Mouse (Mus musculus): ENCODE measurements around the gene Gm1330. TPM values are rescaled to one million over a fixed set of nuclear protein-coding genes. Genes with fewer than 3 reads are reported as not detected.
"Not testable (repeated sequence)": the region's sequence is repeated elsewhere in the genome, so short reads cannot be mapped to it uniquely, and the experiment has no call there.

Gene Gm1330
- total RNA-seq (2021): not detected
- long read RNA-seq, experiment 1: 0 reads
- long read RNA-seq, experiment 2: 0 reads

GRCm38 (mm10) chr2:149003151-149003550 lies at the start of gene Gm1330:
Gm1330 (minus strand) TSS chr2:149003251.
- DNase-seq (ENCODE audit: low spot score in 2 of 2): no peak
- intact Hi-C loops (cut with DNase I): no loop called here

DNA sequence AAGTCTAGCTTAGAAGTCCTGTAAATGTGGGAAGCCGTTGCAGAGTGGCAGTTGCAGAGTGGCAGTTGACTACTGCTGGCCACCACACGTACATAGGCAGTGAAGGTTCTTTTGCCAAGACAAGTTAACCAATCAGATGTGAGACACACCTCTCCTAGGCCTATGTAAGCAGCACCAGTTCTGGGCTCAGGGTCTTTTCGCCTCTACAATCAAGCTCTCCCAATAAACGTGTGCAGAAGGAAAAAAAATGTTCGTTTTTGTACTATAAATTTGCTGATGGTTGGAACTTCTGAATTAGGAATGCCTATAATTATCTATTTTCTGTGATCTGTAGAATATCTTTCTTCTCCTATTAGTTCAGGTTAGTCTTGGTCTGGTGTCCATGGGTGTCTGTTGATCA lies 14.1 kb upstream of the Gm1330 start, which contains the start of gene Gm10750:
Gene Gm10750 (minus strand): TSS at position 101 of the 400 bp plus-strand sequence.
- intact Hi-C loops (cut with DNase I); DNase-seq (ENCODE audit: low spot score in 2 of 2): not testable (repeated sequence)

- no peak for DNase-seq (ENCODE audit: low spot score in 2 of 2)
- intact Hi-C loops (cut with DNase I): no loop called here
Observed at GRCm38 (mm10) chr2:149004826-149005225, 1.8 kb upstream of the Gm1330 start.

DNA sequence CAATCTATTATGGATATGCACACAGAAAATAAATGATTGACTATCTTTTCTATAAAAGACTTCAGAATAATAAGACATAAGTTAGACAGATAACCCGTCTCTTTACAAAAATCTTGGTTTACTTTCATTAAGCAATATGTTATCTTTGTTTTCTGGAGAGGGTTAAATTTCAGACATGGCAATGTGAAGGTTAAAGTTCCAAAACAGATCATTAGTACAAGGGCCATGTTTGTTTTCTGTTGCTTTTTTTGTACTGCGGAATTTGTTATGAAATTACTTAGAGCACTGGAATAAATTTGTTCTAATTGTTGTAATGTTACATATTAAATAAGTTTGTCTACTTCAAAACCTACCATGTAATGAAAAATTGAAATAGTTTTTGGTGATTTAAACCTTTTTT lies 7.9 kb downstream of the Gm1330 start:
- no peak for DNase-seq (ENCODE audit: low spot score in 2 of 2)
- intact Hi-C loops (cut with DNase I): no loop called here

Other genes with a start within 250 kb of the Gm1330 start
- not detected for gene Cst11, start 231.8 kb downstream of the Gm1330 start, total RNA-seq (2021)
- gene 8030411F24Rik, start 221.2 kb downstream of the Gm1330 start, total RNA-seq (2021): not detected
- under 1 TPM in 1 of 2 experiments, not detected in 1; 0.70 TPM for gene Cst12, start 213.9 kb downstream of the Gm1330 start, total RNA-seq (2021)
- not detected for gene Cst8, start 204.5 kb downstream of the Gm1330 start, total RNA-seq (2021)
- gene Cst13, start 183.2 kb downstream of the Gm1330 start, total RNA-seq (2021): not detected
- not detected for gene Cst9, start 168.1 kb downstream of the Gm1330 start, total RNA-seq (2021)
- gene 9230104L09Rik, start 138.2 kb downstream of the Gm1330 start, total RNA-seq (2021): not detected
- 1,000 to 10,000 TPM; 1,971 to 2,132 TPM for gene Cst3, start 127.6 kb downstream of the Gm1330 start, total RNA-seq (2021)
- not detected for gene Gm10750, start 14.0 kb upstream of the Gm1330 start, total RNA-seq (2021)